Mouse (Mus musculus) kidney, postnatal 36 days (tissue): ENCODE measurements around the gene Pds5a.
A peak's percentile ranks its signal among the peaks of the same experiment; 100 is the strongest.

Source experiments
- DNase-seq, 2 experiments: peaks; one replicate each; pipeline ENCODE4 v3.0.0; 2021 to 2022; ENCODE audit warnings: mixed read lengths in 2 of 2

The Pds5a gene

GRCm38 (mm10) chr5:65561125-65561893, 136.8 kb downstream of the Pds5a start:
- peak in 1 of 2 experiments; percentile 19 for DNase-seq

- no peak for DNase-seq
Measured at GRCm38 (mm10) chr5:65557109-65557508, 141.0 kb downstream of the Pds5a start.
